Mouse (Mus musculus): ENCODE data around the gene Tmem30b. TPM values are rescaled to one million over a fixed set of nuclear protein-coding genes. Genes with fewer than 3 reads are reported as not detected.

Gene Tmem30b
- total RNA-seq, 2 experiments from 2014 or later = 0.08 to 0.13 TPM

- no peak for DNase-seq (ENCODE audit: low spot score)
- intact Hi-C loops (cut with DNase I) = no loop called here
Measured at GRCm38 (mm10) chr12:73525254-73525885, 20.8 kb downstream of the Tmem30b start.

- intact Hi-C loops (cut with DNase I) = no loop called here
Measured at GRCm38 (mm10) chr12:73523066-73523465, 23.1 kb downstream of the Tmem30b start.

GRCm38 (mm10) chr12:73521944-73522343, 24.2 kb downstream of the Tmem30b start:
- intact Hi-C loops (cut with DNase I) = no loop called here
- DNase-seq (ENCODE audit: low spot score) = no peak

More at GRCm38 (mm10) chr12:73523066-73523465, 23.1 kb downstream of the Tmem30b start:
- DNase-seq (ENCODE audit: low spot score) = no peak

GRCm38 (mm10) chr12:73521238-73521841, 24.9 kb downstream of the Tmem30b start:
- intact Hi-C loops (cut with DNase I) = no loop called here
- no peak for DNase-seq (ENCODE audit: low spot score)

- DNase-seq (ENCODE audit: low spot score) = no peak
- intact Hi-C loops (cut with DNase I) = loop anchor here (1.0 to 10.0 kb wide), 2 partner anchors 193 to 496 kb away; no protein-coding TSS in a partner anchor
Measured at GRCm38 (mm10) chr12:73517768-73518167, 28.4 kb downstream of the Tmem30b start.

GRCm38 (mm10) chr12:73517022-73517709, 29.0 kb downstream of the Tmem30b start:
- intact Hi-C loops (cut with DNase I) = loop anchor here (1.0 to 10.0 kb wide), 2 partner anchors 192 to 496 kb away; no protein-coding TSS in a partner anchor

GRCm38 (mm10) chr12:73516516-73516915, 29.7 kb downstream of the Tmem30b start:
- DNase-seq (ENCODE audit: low spot score) = no peak
- intact Hi-C loops (cut with DNase I) = loop anchor here (10.0 kb wide), 1 partner anchor 192 kb away; no protein-coding TSS in a partner anchor

More at GRCm38 (mm10) chr12:73517022-73517709, 29.0 kb downstream of the Tmem30b start:
- DNase-seq (ENCODE audit: low spot score) = peak; percentile 46

GRCm38 (mm10) chr12:73514722-73515121, 31.5 kb downstream of the Tmem30b start:
- DNase-seq (ENCODE audit: low spot score) = no peak
- intact Hi-C loops (cut with DNase I) = loop anchor here (10.0 kb wide), 1 partner anchor 190 kb away; no protein-coding TSS in a partner anchor

- DNase-seq (ENCODE audit: low spot score) = no peak
- intact Hi-C loops (cut with DNase I) = loop anchor here (10.0 kb wide), 1 partner anchor 189 kb away; no protein-coding TSS in a partner anchor
Measured at GRCm38 (mm10) chr12:73513958-73514357, 32.2 kb downstream of the Tmem30b start.

- DNase-seq (ENCODE audit: low spot score) = no peak
- intact Hi-C loops (cut with DNase I) = loop anchor here (10.0 kb wide), 1 partner anchor 187 kb away; no protein-coding TSS in a partner anchor
Measured at GRCm38 (mm10) chr12:73511467-73512047, 34.6 kb downstream of the Tmem30b start.

- DNase-seq (ENCODE audit: low spot score) = peak; percentile 39
- intact Hi-C loops (cut with DNase I) = no loop called here
Measured at GRCm38 (mm10) chr12:73507105-73507504, 39.1 kb downstream of the Tmem30b start.

GRCm38 (mm10) chr12:73506648-73507047, 39.5 kb downstream of the Tmem30b start:
- no peak for DNase-seq (ENCODE audit: low spot score)
- intact Hi-C loops (cut with DNase I) = no loop called here

- intact Hi-C loops (cut with DNase I) = no loop called here
- no peak for DNase-seq (ENCODE audit: low spot score)
Measured at GRCm38 (mm10) chr12:73500689-73501326, 45.4 kb downstream of the Tmem30b start.

GRCm38 (mm10) chr12:73495172-73495571, 51.0 kb downstream of the Tmem30b start:
- DNase-seq (ENCODE audit: low spot score) = no peak
- intact Hi-C loops (cut with DNase I) = no loop called here

- DNase-seq (ENCODE audit: low spot score) = no peak
- intact Hi-C loops (cut with DNase I) = no loop called here
Measured at GRCm38 (mm10) chr12:73493929-73494530, 52.2 kb downstream of the Tmem30b start.

All from heart, postnatal 25 days (tissue).